Comparison of ENCODE assay signal across 8 mouse cellular contexts in the genomic region with DNA sequence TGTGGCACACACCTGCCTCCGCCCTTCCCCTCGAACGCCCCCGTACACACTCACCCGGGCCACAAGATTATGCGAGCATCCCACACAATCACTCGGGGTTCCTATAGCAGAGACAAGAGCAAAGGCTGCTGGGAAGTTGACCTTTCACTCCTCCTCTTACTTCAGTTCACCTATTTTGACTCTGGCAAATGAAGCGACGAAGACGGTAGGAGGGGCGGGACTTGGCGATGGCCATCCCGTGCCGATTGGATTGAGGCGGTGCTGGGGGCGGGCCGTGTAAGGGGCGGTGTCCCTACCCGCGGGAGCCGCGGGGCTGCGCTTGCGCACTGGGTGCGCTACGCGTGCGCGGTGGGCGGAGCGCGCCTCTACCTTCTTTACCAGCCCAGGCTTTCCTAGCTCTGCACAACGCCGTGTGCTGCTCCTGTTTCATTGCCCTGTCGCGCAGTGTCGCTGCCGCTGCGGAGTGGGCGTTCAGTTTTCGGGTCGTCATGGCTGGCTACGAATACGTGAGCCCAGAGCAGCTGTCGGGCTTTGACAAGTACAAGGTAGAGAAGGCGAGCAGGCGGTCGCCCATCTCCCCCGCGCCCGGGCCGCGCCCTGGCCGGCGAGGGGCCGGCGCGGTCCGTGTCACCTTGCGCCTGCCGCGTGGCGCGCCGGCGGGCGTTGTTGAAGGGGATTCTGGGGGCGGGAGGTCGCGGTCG. TPM values are rescaled to one million over a fixed set of nuclear protein-coding genes. Genes with fewer than 3 reads are reported as not detected.
DNase-seq lines count a peak whose midpoint lies in the region; ATAC-seq and TF ChIP-seq lines count a peak whose summit lies in the region.

Selenoi (plus strand) TSS at position 311 of the 701 bp plus-strand sequence.

- TF ChIP-seq CTCF in bone marrow, adult 2 months (IDR thresholded peaks at IDR 0.05; ENCODE audit: control insufficient read depth, insufficient read depth, low read length) = no peak
- TF ChIP-seq CTCF in midbrain, postnatal 0 days (IDR thresholded peaks at IDR 0.05) = peak; percentile 39; the same call in 1 of the 2 replicates

- H3K27me3 ChIP-seq in embryonic facial prominence, embryonic 15.5 days = no peaks in the 10 kb centered on the region
- no peaks in the 10 kb centered on the region for H3K27me3 ChIP-seq in limb, embryonic 14.5 days (ENCODE audit: control insufficient read depth, insufficient read depth, low read length)
- H3K27me3 ChIP-seq in midbrain, postnatal 0 days (ENCODE audit: insufficient read depth, low read length) = no peaks in the 10 kb centered on the region

- 1% methylated on average over 71 of the region's 71 CpGs for WGBS in bone marrow, adult 2 months
- WGBS in embryonic facial prominence, embryonic 15.5 days = 1% methylated on average over 71 of the region's 71 CpGs
- 1% methylated on average over 63 of the region's 71 CpGs for WGBS in limb, embryonic 14.5 days
- WGBS in midbrain, postnatal 0 days = 7% methylated on average over 58 of the region's 71 CpGs

- peak within 1 kb of the TSS; percentile 46 for H3K27ac ChIP-seq in bone marrow, adult 2 months (ENCODE audit: control insufficient read depth, insufficient read depth, low read depth, low read length, poor library complexity)
- peak within 1 kb of the TSS; percentile 89 for H3K27ac ChIP-seq in embryonic facial prominence, embryonic 15.5 days (replicated peaks)
- peak within 1 kb of the TSS; percentile 80 for H3K27ac ChIP-seq in limb, embryonic 14.5 days (replicated peaks; ENCODE audit: low read depth, low read length)
- H3K27ac ChIP-seq in midbrain, postnatal 0 days (ENCODE audit: low read depth, low read length) = peak within 1 kb of the TSS; percentile 89

- peak; percentile 93 for TF ChIP-seq POLR2A in bone marrow, adult 2 months (IDR thresholded peaks at IDR 0.05; ENCODE audit: borderline replicate concordance, control insufficient read depth, low read depth, low read length)
- peak; percentile 91; the same call in 1 of the 2 replicates for TF ChIP-seq POLR2A in limb, embryonic 14.5 days (IDR thresholded peaks at IDR 0.05; ENCODE audit: borderline replicate concordance, extremely low read depth, insufficient read depth, insufficient read length)

- peak within 1 kb of the TSS; percentile 97 for H3K4me3 ChIP-seq in bone marrow, adult 2 months (replicated peaks; ENCODE audit: control insufficient read depth, low read depth, low read length)
- peak within 1 kb of the TSS; percentile 89 for H3K4me3 ChIP-seq in embryonic facial prominence, embryonic 15.5 days (replicated peaks)
- peak within 1 kb of the TSS; percentile 69 for H3K4me3 ChIP-seq in limb, embryonic 14.5 days (replicated peaks; ENCODE audit: low read length)
- peak within 1 kb of the TSS; percentile 85 for H3K4me3 ChIP-seq in midbrain, postnatal 0 days (ENCODE audit: low read depth, low read length)

- no peaks in the 10 kb centered on the region for H3K9me3 ChIP-seq in embryonic facial prominence, embryonic 15.5 days (replicated peaks)
- peaks cover 4% of the 10 kb centered on the region; the same call in 1 of the 2 replicates for H3K9me3 ChIP-seq in limb, embryonic 14.5 days (ENCODE audit: control insufficient read depth, low read length)
- H3K9me3 ChIP-seq in midbrain, postnatal 0 days (ENCODE audit: low read length) = no peaks in the 10 kb centered on the region

- peaks cover 4% of the 10 kb centered on the region; the same call in 1 of the 2 replicates for H3K36me3 ChIP-seq in embryonic facial prominence, embryonic 15.5 days
- 0 out of 2 replicates have a peak, but pooled peaks cover 6% of the 10 kb centered on the region for H3K36me3 ChIP-seq in limb, embryonic 14.5 days (ENCODE audit: control insufficient read depth, insufficient read depth, low read length)
- no peaks in the 10 kb centered on the region for H3K36me3 ChIP-seq in midbrain, postnatal 0 days (ENCODE audit: insufficient read depth, low read length)

- peak; percentile 99 for DNase-seq in 416B (ENCODE audit: low read depth)
- DNase-seq in heart, adult 8-10 months (ENCODE audit: low spot score) = peak; percentile 99
- peak; percentile 100 for DNase-seq in kidney, adult 9 months
- DNase-seq in limb, embryonic 14.5 days (ENCODE audit: low spot score) = peak; percentile 98
- DNase-seq in midbrain, postnatal 0 days (ENCODE audit: low spot score) = peak; percentile 99
- DNase-seq in spleen, postnatal 14 days (ENCODE audit: low spot score in 2 of 2) = peak; percentile 97 to 98

- peak; percentile 100 for ATAC-seq in embryonic facial prominence, embryonic 15.5 days (ENCODE audit: insufficient number of reproducible peaks, low FRiP score, low TSS enrichment, low read depth)
- ATAC-seq in limb, embryonic 14.5 days (ENCODE audit: low FRiP score, low read depth) = peak; percentile 100
- ATAC-seq in midbrain, postnatal 0 days (ENCODE audit: low FRiP score) = peak; percentile 100

- peak within 1 kb of the TSS; percentile 91 for H3K9ac ChIP-seq in embryonic facial prominence, embryonic 15.5 days
- peak within 1 kb of the TSS; percentile 76 for H3K9ac ChIP-seq in limb, embryonic 14.5 days (ENCODE audit: low read depth, low read length, severe bottlenecking)
- peak within 1 kb of the TSS; percentile 90 for H3K9ac ChIP-seq in midbrain, postnatal 0 days (replicated peaks; ENCODE audit: low read length, poor library complexity, severe bottlenecking)

- H3K4me1 ChIP-seq in bone marrow, adult 2 months (ENCODE audit: control insufficient read depth, insufficient read depth, low read length) = no peaks in the 10 kb centered on the region; the same call in 1 of the 2 replicates
- peaks cover 25% of the 10 kb centered on the region for H3K4me1 ChIP-seq in embryonic facial prominence, embryonic 15.5 days
- peaks cover 12% of the 10 kb centered on the region for H3K4me1 ChIP-seq in limb, embryonic 14.5 days (ENCODE audit: control insufficient read depth, insufficient read depth, low read length)
- peaks cover 7% of the 10 kb centered on the region; the same call in 1 of the 2 replicates for H3K4me1 ChIP-seq in midbrain, postnatal 0 days (ENCODE audit: insufficient read depth, low read length)

- H3K4me2 ChIP-seq in embryonic facial prominence, embryonic 15.5 days (replicated peaks) = peak within 1 kb of the TSS; percentile 63
- peak within 1 kb of the TSS; percentile 79 for H3K4me2 ChIP-seq in limb, embryonic 14.5 days (replicated peaks; ENCODE audit: low read depth, low read length, severe bottlenecking)
- peak within 1 kb of the TSS; percentile 80 for H3K4me2 ChIP-seq in midbrain, postnatal 0 days (ENCODE audit: low read depth, low read length, poor library complexity, severe bottlenecking)

RNA-seq across cellular contexts. Expression of gene Selenoi, which starts in this region (rescaled TPM):
- polyA plus RNA-seq in bone marrow, adult 2 months (2011; ENCODE audit: insufficient read depth, insufficient read length, low replicate concordance, missing spikeins) = 4.6 and 7.5 TPM in 2 replicates
- 16.0 and 17.5 TPM in 2 replicates for polyA plus RNA-seq in embryonic facial prominence, embryonic 15.5 days (2015; fragmentation: Nextera tagmentation; extraction: Ambion mirVana)
- total RNA-seq in heart, adult 8-10 months (2022) = 10 to 100 TPM; 14.0 to 18.9 (median 16.1) TPM
- polyA plus RNA-seq in limb, embryonic 14.5 days (2012; rRNA removed) = 34.3 and 48.3 TPM in 2 replicates
- polyA plus RNA-seq in limb, embryonic 14.5 days (2014; fragmentation: Nextera tagmentation; extraction: Ambion mirVana) = 20.0 and 21.7 TPM in 2 replicates
- 99.1 and 113 TPM in 2 replicates for total RNA-seq in midbrain, postnatal 0 days (2014; rRNA removed)
- polyA plus RNA-seq in midbrain, postnatal 0 days (2015; fragmentation: Nextera tagmentation; extraction: Ambion mirVana) = 24.3 and 26.8 TPM in 2 replicates

Comparison
In these comparisons a context has a peak if more than half of its experiments do, and no peak if none do; other contexts are left out.
1. Peak in every context shown above with its lines: DNase-seq, ATAC-seq, H3K4me3 ChIP-seq and H3K27ac ChIP-seq.